Mouse (Mus musculus): ENCODE results near the gene Ep300. TPM values are rescaled to one million over a fixed set of nuclear protein-coding genes. Genes with fewer than 3 reads are reported as not detected.

The Ep300 gene
- 7.2 TPM for polyA plus RNA-seq (2014; fragmentation: Illumina TruSeq; extraction: RNeasy Lipid Tissue Mini Kit (QIAGEN cat#74804); ENCODE audit: insufficient read depth, low read depth, low replicate concordance)

GRCm38 (mm10) chr15:81584913-81585745 lies at the start of gene Ep300:
Ep300 (plus strand) TSS chr15:81585351.

DNA sequence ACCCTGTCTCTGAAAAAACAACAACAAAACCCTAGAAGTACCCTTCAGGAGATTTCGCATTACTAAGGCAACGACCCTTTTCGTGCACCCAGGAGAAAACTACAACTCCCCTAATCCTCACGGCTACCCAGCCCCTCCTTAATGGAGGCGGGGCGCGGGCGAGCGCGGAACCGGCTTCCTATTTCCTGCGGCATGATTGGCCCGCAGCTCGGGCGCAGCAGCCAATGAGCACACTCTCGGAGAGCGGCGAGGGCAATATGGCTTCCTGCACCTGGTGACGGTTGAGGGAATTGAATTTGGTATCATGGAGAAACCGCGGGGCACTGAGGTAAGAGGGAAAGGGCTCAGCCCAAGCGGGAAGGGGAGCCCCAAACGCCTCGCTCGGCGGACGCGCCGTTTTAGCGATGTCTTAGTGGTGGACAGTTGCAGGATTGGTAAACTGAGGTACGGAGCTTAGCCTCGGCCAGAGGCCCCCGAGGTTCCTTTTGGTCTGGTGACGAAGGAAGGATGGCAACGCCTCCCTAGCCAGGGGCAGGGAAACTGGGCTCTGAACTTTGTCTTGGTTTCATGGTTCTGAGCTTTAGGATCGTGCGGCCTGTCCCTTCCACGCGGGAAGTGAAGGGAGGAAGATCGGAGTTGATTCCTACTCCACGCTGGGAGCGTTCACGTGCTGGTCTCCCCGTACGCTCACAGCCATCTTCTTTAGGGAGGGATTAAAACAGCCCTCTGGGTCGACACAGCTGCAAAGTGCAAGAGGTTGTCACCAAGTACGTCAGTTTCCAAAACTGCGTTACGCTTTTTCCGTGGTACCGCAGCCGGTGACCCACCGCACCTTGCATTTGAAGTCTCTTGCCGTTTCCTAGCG lies 78.8 kb downstream of the Ep300 start, which contains the start of gene L3mbtl2:
Gene L3mbtl2, plus strand, starts transcription at position 193 of the 865 bp plus-strand sequence.

GRCm38 (mm10) chr15:81697175-81697574 lies 112.0 kb downstream of the Ep300 start, which contains the start of gene Chadl:
Chadl (minus strand) TSS chr15:81697287.

Other genes with a start within 250 kb of the Ep300 start
- gene Slc25a17, start 224.5 kb upstream of the Ep300 start, polyA plus RNA-seq (2014; fragmentation: Illumina TruSeq; extraction: RNeasy Lipid Tissue Mini Kit (QIAGEN cat#74804); ENCODE audit: insufficient read depth, low read depth, low replicate concordance), result 50.2 TPM
- 44.8 TPM for gene St13, start 185.3 kb upstream of the Ep300 start, polyA plus RNA-seq (2014; fragmentation: Illumina TruSeq; extraction: RNeasy Lipid Tissue Mini Kit (QIAGEN cat#74804); ENCODE audit: insufficient read depth, low read depth, low replicate concordance)
- 3.0 TPM for gene Xpnpep3, start 185.2 kb upstream of the Ep300 start, polyA plus RNA-seq (2014; fragmentation: Illumina TruSeq; extraction: RNeasy Lipid Tissue Mini Kit (QIAGEN cat#74804); ENCODE audit: insufficient read depth, low read depth, low replicate concordance)
- gene Dnajb7, start 177.1 kb upstream of the Ep300 start, polyA plus RNA-seq (2014; fragmentation: Illumina TruSeq; extraction: RNeasy Lipid Tissue Mini Kit (QIAGEN cat#74804); ENCODE audit: insufficient read depth, low read depth, low replicate concordance), result not detected
- 146 TPM for gene Rbx1, start 119.1 kb upstream of the Ep300 start, polyA plus RNA-seq (2014; fragmentation: Illumina TruSeq; extraction: RNeasy Lipid Tissue Mini Kit (QIAGEN cat#74804); ENCODE audit: insufficient read depth, low read depth, low replicate concordance)
- 8.0 TPM for gene L3mbtl2, start 78.5 kb downstream of the Ep300 start, polyA plus RNA-seq (2014; fragmentation: Illumina TruSeq; extraction: RNeasy Lipid Tissue Mini Kit (QIAGEN cat#74804); ENCODE audit: insufficient read depth, low read depth, low replicate concordance)
- 1.7 TPM for gene Chadl, start 111.9 kb downstream of the Ep300 start, polyA plus RNA-seq (2014; fragmentation: Illumina TruSeq; extraction: RNeasy Lipid Tissue Mini Kit (QIAGEN cat#74804); ENCODE audit: insufficient read depth, low read depth, low replicate concordance)
- 18.3 TPM for gene Zc3h7b, start 159.7 kb downstream of the Ep300 start, polyA plus RNA-seq (2014; fragmentation: Illumina TruSeq; extraction: RNeasy Lipid Tissue Mini Kit (QIAGEN cat#74804); ENCODE audit: insufficient read depth, low read depth, low replicate concordance)
- gene Rangap1, start 160.2 kb downstream of the Ep300 start, polyA plus RNA-seq (2014; fragmentation: Illumina TruSeq; extraction: RNeasy Lipid Tissue Mini Kit (QIAGEN cat#74804); ENCODE audit: insufficient read depth, low read depth, low replicate concordance), result 25.6 TPM
- 35.0 TPM for gene Tef, start 217.1 kb downstream of the Ep300 start, polyA plus RNA-seq (2014; fragmentation: Illumina TruSeq; extraction: RNeasy Lipid Tissue Mini Kit (QIAGEN cat#74804); ENCODE audit: insufficient read depth, low read depth, low replicate concordance)

Measured in lung, adult 10 weeks (tissue).